Mouse (Mus musculus) kidney, embryonic 16.5 days (tissue): ENCODE measurements around the gene Slc7a11. TPM values are rescaled to one million over a fixed set of nuclear protein-coding genes. Genes with fewer than 3 reads are reported as not detected.

Experiments used
- ATAC-seq: fragments of 200-750 bp; cut with Nextera tagmentation; 2 replicates; pipeline ENCODE4 v1.8.0; 2017; ENCODE audit warnings: moderate TSS enrichment; ENCODE audit not compliant: low FRiP score, low TSS enrichment
- H3K27ac ChIP-seq: fragments of 300-500 bp; sonication (generic); 2 replicates; pipeline ENCODE4 v1.5.1; 2014; ENCODE audit warnings: low read length
- H3K27me3 ChIP-seq: fragments of 300-500 bp; sonication (generic); 2 replicates; pipeline ENCODE4 v1.6.1; 2014; ENCODE audit warnings: low read length, control low read depth, mixed read lengths; ENCODE audit not compliant: insufficient read depth
- H3K36me3 ChIP-seq: fragments of 300-500 bp; sonication (generic); 2 replicates; pipeline ENCODE4 v1.6.1; 2014; ENCODE audit warnings: low read length, control low read depth, mixed read lengths; ENCODE audit not compliant: insufficient read depth
- H3K4me1 ChIP-seq: fragments of 300-500 bp; sonication (generic); 2 replicates; pipeline ENCODE4 v1.6.1; 2014; ENCODE audit warnings: low read length, control low read depth, mixed read lengths; ENCODE audit not compliant: insufficient read depth
- H3K4me2 ChIP-seq: fragments of 300-500 bp; sonication (generic); replicated peaks from 2 replicates; pipeline ENCODE4 v1.6.1; 2014; ENCODE audit warnings: low read depth, low read length
- H3K4me3 ChIP-seq: fragments of 300-500 bp; sonication (generic); 2 replicates; pipeline ENCODE4 v1.5.1; 2014; ENCODE audit warnings: mild to moderate bottlenecking, low read length
- H3K9ac ChIP-seq: fragments of 300-500 bp; sonication (generic); replicated peaks from 2 replicates; pipeline ENCODE4 v1.6.1; 2014; ENCODE audit warnings: low read length
- H3K9me3 ChIP-seq: fragments of 300-500 bp; sonication (generic); 2 replicates; pipeline ENCODE4 v1.6.1; 2016; ENCODE audit warnings: low read length, control low read depth
- WGBS: fragments of 180-500 bp; shearing (Covaris S2); extraction: QIAGEN DNeasy Blood & Tissue Kit; methylation state at CpG from one replicate; pipeline ENCODE4 v1.1.7; 2014; 5-methylcytosine and 5-hydroxymethylcytosine counted together
- polyA plus RNA-seq: library from polyadenylated mRNA; unstranded; fragments of >200 nt; fragmentation: Nextera tagmentation; extraction: Ambion mirVana; gene quantifications from 2 replicates; pipeline ENCODE4 v1.2.1, GENCODE M21; 2015

Gene Slc7a11
- polyA plus RNA-seq, 1 experiment from 2014 or later: 0.15 TPM

DNA sequence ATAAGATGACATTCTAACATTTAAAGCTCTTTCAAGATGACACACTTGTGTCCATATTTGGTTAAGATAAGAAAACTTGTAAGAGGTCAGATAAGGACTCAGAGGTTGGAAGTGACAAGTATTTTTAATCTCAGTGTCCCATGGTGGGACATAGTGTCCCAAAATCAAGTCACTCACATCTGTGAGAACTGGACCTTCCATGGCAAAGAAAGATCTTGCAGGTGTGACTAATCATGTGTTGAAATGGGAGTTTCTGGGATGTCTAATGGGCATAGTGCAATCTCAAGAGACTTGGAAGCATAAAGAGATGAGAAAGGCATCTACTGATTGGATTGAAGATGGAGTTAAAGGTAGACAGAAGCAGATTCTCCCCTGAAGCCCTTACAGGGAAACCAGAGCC, 513.9 kb downstream of the Slc7a11 start:
- Histone ChIP-seq H3K4me2 (no peak overlapping the region), H3K27me3 (no peaks in the 10 kb centered on the region), H3K4me1 (no peaks in the 10 kb centered on the region), H3K4me3 (no peak overlapping the region), H3K9ac (no peak overlapping the region), H3K36me3 (no peaks in the 10 kb centered on the region), H3K9me3 (no peaks in the 10 kb centered on the region), H3K27ac (no peak overlapping the region)
- ATAC-seq: no peak

DNA sequence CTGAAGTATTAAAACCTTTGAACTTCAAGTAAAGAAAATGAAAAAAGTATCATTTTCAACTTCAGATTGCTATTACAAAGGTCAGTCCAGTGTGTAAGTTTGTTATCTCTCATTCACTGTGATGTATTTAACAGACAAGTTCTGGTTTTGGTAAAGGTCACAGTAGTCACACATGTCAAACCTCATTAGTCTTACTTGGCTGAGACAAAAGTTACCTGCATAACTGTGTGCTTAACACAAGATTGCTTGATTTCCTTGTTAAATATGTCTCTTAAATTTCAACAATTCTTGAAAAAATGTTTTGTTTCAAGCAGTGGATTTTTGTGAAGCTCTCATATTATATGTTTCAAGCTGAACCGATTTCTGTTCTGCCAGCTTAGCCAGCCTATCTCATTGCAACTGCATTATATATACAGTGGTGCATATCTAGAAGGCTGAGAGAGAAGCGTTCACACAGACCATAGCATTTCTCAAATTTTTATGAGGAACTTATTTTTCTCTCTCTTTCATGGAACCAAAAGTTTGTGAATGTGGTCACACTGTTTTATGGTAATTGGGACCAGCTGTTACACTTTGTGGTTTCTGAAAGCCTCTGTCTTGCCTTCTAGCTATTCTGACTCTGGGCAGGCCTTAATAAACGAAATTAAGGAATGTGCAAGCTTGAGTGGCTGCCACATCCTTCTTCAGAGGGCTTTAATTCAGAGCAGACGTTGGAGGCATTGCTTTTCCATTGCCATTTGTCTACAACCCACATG, 514.7 kb downstream of the Slc7a11 start:
- Histone ChIP-seq H3K4me3 (no peak overlapping the region), H3K27ac (peak overlapping the region; percentile 70), H3K36me3 (no peaks in the 10 kb centered on the region), H3K4me1 (no peaks in the 10 kb centered on the region), H3K9me3 (no peaks in the 10 kb centered on the region), H3K27me3 (no peaks in the 10 kb centered on the region), H3K4me2 (no peak overlapping the region), H3K9ac (no peak overlapping the region)
- ATAC-seq: peak; percentile 54; the same call in 1 of the 2 replicates
- WGBS: 36% methylated on average over 4 of the region's 4 CpGs

DNA sequence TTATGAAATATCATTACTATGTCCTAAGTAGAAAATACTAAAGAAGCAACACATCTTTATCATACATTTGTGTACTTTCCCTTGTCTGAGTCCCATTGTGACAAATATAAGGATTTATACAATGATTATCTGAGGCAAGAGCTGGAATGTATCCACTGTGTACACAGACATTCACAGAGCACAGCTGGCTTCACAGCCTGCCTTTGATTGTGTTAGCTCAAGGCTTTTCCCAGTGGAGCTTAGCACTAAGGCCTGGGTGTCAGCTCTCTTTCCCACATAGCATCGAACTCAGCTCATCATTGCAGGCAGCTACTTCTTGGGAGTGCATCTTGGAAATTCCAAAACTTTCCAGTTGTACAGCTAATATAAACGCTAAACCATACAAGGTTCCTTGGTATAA, 529.5 kb downstream of the Slc7a11 start:
- Histone ChIP-seq H3K36me3 (no peaks in the 10 kb centered on the region), H3K27me3 (no peaks in the 10 kb centered on the region), H3K9me3 (no peaks in the 10 kb centered on the region), H3K27ac (0 out of 2 replicates have a peak overlapping the region, but pooled peaks have one; percentile 38), H3K4me3 (no peak overlapping the region), H3K4me1 (peaks cover 9% of the 10 kb centered on the region; the same call in 1 of the 2 replicates), H3K4me2 (no peak overlapping the region), H3K9ac (no peak overlapping the region)
- WGBS: 55% methylated on average over 2 of the region's 2 CpGs
- no peak for ATAC-seq

DNA sequence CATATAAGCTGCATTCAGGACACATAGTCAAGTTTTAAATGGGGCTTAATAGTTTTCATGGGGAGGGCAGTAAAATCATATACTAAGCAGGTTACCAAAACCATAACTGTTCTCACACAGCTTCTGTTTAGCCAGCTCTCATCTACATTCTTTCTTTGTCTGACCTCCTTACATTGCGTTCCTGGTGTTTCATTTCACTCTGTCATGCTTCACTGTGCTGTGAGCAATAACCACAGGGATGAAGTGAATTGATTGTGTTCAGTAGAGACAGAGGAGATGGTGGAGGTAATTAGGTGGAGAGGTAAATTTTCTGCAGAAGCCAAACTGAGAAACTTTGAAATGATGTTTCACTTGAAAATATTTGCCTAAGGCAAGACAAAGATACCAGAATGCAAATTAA, 532.5 kb downstream of the Slc7a11 start:
- Histone ChIP-seq H3K27me3 (no peaks in the 10 kb centered on the region), H3K4me3 (no peak overlapping the region), H3K36me3 (no peaks in the 10 kb centered on the region), H3K9me3 (no peaks in the 10 kb centered on the region), H3K4me1 (peaks cover 17% of the 10 kb centered on the region), H3K4me2 (no peak overlapping the region), H3K9ac (no peak overlapping the region), H3K27ac (no peak overlapping the region)
- 40% methylated on average over 1 of the region's 1 CpGs for WGBS
- no peak for ATAC-seq

DNA sequence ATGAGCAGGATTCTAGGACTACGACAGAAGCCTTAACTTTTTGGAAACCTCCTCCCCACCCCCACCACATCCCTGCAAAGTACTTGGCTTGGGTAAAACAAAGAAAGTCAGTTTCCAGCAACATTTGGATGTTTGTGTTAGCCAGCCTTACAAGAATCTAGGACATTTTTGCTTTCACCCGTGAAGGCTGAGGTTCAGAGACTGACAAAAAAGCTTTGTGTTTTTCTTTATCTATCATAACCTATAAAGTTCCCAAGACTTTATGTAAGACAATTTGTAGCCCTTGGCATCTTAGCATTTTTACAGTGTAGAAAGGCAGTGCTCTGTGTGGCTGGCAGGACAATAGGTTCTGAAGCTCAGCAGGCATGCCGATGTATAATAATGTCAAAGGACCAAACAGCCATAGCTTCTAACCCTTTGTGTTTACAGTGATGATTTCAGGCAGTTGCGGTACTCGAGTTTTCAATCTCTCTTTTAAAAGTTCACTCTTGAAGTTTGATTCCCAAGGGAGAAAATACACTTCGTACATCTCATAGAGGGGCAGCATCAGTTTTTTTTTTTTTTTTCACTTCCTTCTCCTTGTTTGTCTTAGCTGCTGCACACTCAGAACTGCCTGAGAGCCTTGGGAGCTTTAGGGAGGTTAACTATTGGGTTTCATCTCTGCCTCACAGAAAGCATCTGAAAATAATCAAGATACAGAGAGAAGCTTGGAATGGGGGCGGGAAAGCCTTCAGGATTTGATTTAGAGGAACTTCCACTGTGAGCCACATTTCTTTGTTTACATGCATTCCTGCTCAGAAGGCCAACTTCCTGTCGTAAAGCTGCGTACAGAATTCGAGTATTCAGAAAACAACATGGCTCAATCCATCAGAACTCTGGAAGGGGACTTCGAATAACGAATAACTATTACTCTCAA, 534.7 kb downstream of the Slc7a11 start:
- Histone ChIP-seq H3K36me3 (no peaks in the 10 kb centered on the region), H3K4me3 (no peak overlapping the region), H3K27ac (peak overlapping the region; percentile 86), H3K9ac (no peak overlapping the region), H3K4me1 (peaks cover 17% of the 10 kb centered on the region), H3K4me2 (peak overlapping the region; percentile 15; the same call in 1 of the 2 replicates), H3K9me3 (no peaks in the 10 kb centered on the region), H3K27me3 (no peaks in the 10 kb centered on the region)
- WGBS: 14% methylated on average over 12 of the region's 12 CpGs
- ATAC-seq: peak; percentile 90

DNA sequence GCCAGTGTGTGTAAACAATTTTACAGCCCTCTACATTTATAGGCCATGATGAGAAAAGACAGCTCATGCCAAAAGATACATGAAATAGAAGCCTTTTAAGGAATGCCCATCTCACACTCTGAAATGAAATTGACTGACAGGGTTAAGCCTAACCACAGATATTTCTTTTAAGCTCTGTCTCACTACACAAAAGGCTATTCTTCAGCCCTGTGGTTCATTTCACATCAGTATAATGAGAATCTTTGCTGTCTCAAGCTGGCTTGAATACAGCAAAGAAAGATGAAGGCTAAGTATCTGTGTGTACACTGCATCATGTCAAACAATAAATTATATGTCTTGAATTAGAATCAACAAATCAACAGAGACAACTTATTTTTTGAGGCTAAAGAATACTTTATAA, 549.5 kb downstream of the Slc7a11 start:
- Histone ChIP-seq H3K27me3 (no peaks in the 10 kb centered on the region), H3K36me3 (no peaks in the 10 kb centered on the region), H3K9me3 (no peaks in the 10 kb centered on the region), H3K4me2 (no peak overlapping the region), H3K9ac (no peak overlapping the region), H3K4me1 (no peaks in the 10 kb centered on the region), H3K4me3 (no peak overlapping the region), H3K27ac (no peak overlapping the region)
- no peak for ATAC-seq

DNA sequence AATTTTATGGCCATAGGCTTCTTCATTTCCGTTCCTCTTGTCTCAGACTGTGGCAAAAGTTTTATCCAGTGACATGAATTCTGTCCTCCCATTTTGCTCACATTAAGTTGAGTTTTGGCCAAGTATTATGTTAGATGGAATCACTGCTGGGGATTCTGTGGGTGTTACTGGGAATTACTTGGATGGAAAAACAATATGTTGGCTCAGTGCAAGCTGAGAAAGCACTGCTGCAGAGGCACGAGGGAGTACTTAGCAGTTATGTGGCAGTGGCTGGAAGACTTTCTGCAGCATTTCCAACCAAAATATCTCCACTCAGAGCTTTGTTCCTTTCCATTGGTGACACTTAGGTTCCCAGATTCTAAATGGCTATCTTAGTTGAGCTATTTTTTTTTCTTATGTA, 556.1 kb downstream of the Slc7a11 start:
- Histone ChIP-seq H3K36me3 (no peaks in the 10 kb centered on the region), H3K9ac (no peak overlapping the region), H3K4me1 (0 out of 2 replicates have a peak, but pooled peaks cover 4% of the 10 kb centered on the region), H3K27me3 (no peaks in the 10 kb centered on the region), H3K27ac (no peak overlapping the region), H3K9me3 (no peaks in the 10 kb centered on the region), H3K4me3 (no peak overlapping the region), H3K4me2 (no peak overlapping the region)
- ATAC-seq: no peak
- WGBS: 41% methylated on average over 2 of the region's 2 CpGs

DNA sequence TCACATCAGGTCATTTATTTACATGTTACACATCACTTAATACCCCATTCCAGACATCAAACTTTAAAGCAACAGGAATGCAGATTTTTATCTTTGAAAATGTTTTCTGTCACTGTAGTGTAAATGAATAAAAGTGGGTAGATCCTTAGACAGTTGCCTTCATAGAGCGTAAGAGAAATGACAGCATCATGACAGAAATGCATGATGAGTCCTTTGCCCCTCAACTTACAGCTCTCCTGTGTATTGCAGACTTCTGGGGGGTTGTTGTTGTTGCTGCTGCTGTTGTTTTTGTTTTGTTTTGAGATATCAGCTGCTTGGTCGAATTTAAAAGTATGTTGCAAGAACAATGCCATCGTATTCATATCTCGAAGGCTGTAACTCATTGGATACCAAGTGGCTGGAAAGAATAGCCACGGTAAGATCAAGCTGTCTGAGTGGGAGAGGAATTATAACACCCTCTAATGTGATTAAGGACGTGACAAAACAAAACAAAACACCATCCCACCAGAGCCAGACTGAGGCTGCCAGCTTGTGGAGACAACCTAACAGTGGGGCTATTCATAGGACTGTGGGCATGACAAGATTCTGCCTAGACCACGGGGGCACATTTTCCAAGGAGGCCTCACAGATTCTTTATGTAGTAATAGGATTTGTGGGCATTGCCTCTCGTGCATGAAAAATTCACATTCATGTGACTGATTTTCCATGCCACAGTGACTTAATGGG, 557.0 kb downstream of the Slc7a11 start:
- Histone ChIP-seq H3K9ac (no peak overlapping the region), H3K36me3 (no peaks in the 10 kb centered on the region), H3K4me3 (no peak overlapping the region), H3K27me3 (no peaks in the 10 kb centered on the region), H3K4me1 (0 out of 2 replicates have a peak, but pooled peaks cover 4% of the 10 kb centered on the region), H3K4me2 (no peak overlapping the region), H3K9me3 (no peaks in the 10 kb centered on the region), H3K27ac (no peak overlapping the region)
- WGBS: 46% methylated on average over 8 of the region's 8 CpGs
- ATAC-seq: no peak

DNA sequence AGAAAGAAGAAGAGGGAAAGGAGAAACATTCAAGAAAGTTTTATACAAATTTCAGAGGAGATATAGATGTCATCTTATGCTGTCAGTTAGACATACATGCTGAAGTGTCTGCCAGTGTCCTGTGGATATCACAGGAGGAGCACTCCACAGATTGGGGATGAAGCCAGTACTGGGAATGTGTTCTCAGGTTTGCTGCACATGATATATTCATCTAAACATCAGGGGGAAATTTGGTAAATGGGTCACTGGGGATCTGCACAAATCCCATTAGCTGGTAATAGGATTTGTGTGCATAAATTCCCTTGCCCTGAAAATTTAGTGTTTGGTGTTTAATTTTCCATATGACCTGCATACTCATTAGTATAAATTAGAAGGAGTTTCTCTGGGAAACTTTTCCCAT, 562.9 kb downstream of the Slc7a11 start:
- ATAC-seq: no peak
- no peak overlapping the region for H3K4me2 ChIP-seq
- no peaks in the 10 kb centered on the region for H3K9me3 ChIP-seq
- H3K4me1 ChIP-seq: no peaks in the 10 kb centered on the region
- H3K4me3 ChIP-seq: no peak overlapping the region
- no peak overlapping the region for H3K9ac ChIP-seq
- H3K27me3 ChIP-seq: no peaks in the 10 kb centered on the region
- H3K36me3 ChIP-seq: no peaks in the 10 kb centered on the region
- H3K27ac ChIP-seq: no peak overlapping the region
